Mouse (Mus musculus) forebrain, embryonic 11.5 days (tissue): ENCODE data around the gene Fgf8. TPM values are rescaled to one million over a fixed set of nuclear protein-coding genes. Genes with fewer than 3 reads are reported as not detected.

ENCODE experiments used
- ATAC-seq: fragments of 200-750 bp; cut with Nextera tagmentation; replicated peaks from 2 replicates; pipeline ENCODE4 v1.8.0; 2017; ENCODE audit warnings: moderate TSS enrichment; ENCODE audit not compliant: low FRiP score
- DNase-seq: peaks from one replicate; pipeline ENCODE4 v3.0.0-alpha.2; 2017; ENCODE audit warnings: low spot score
- H3K27ac ChIP-seq: fragments of 300-500 bp; sonication (generic); 2 replicates; pipeline ENCODE4 v1.5.1; 2014; ENCODE audit warnings: low read depth, low read length
- H3K27me3 ChIP-seq: fragments of 300-500 bp; sonication (generic); 2 replicates; pipeline ENCODE4 v1.6.1; 2014; ENCODE audit warnings: mild to moderate bottlenecking, low read length, mixed read lengths; ENCODE audit not compliant: control insufficient read depth, insufficient read depth
- H3K36me3 ChIP-seq: fragments of 300-500 bp; sonication (generic); 2 replicates; pipeline ENCODE4 v1.6.1; 2014; ENCODE audit warnings: mild to moderate bottlenecking, low read length, moderate library complexity, mixed read lengths; ENCODE audit not compliant: control insufficient read depth, insufficient read depth
- H3K4me1 ChIP-seq: fragments of 300-500 bp; sonication (generic); replicated peaks from 2 replicates; pipeline ENCODE4 v1.6.1; 2014; ENCODE audit warnings: low read length, mixed read lengths; ENCODE audit not compliant: control insufficient read depth, insufficient read depth
- H3K4me2 ChIP-seq: fragments of 300-500 bp; sonication (generic); 2 replicates; pipeline ENCODE4 v1.6.1; 2014; ENCODE audit warnings: low read depth, mild to moderate bottlenecking, low read length, moderate library complexity, mixed read lengths; ENCODE audit not compliant: severe bottlenecking
- H3K4me3 ChIP-seq: fragments of 300-500 bp; sonication (generic); 2 replicates; pipeline ENCODE4 v1.5.1; 2014; ENCODE audit warnings: low read depth, low read length
- H3K9ac ChIP-seq: fragments of 300-500 bp; sonication (generic); 2 replicates; pipeline ENCODE4 v1.6.1; 2014; ENCODE audit warnings: low read length
- H3K9me3 ChIP-seq: fragments of 300-500 bp; sonication (generic); 2 replicates; pipeline ENCODE4 v1.6.1; 2016; ENCODE audit warnings: low read length, mixed read lengths; ENCODE audit not compliant: control insufficient read depth
- WGBS: fragments of 180-500 bp; shearing (Covaris S2); extraction: QIAGEN DNeasy Blood & Tissue Kit; methylation state at CpG from one replicate; pipeline ENCODE4 v1.1.7; 2014; 5-methylcytosine and 5-hydroxymethylcytosine counted together
- polyA plus RNA-seq: library from polyadenylated mRNA; unstranded; fragments of >200 nt; fragmentation: Nextera tagmentation; extraction: Ambion mirVana; gene quantifications from 2 replicates; pipeline ENCODE4 v1.2.1, GENCODE M21; 2014

The Fgf8 gene
- polyA plus RNA-seq: 18.3 and 22.2 TPM in 2 replicates

- peak within 1 kb of the TSS; percentile 67 for H3K4me2 ChIP-seq
- H3K9ac ChIP-seq: peak within 1 kb of the TSS; percentile 49
- DNase-seq (peak; percentile 68), ATAC-seq (no peak)
- under 1% methylated on average over 47 of the region's 68 CpGs for WGBS
- H3K27me3 ChIP-seq: peaks cover 95% of the 10 kb centered on the region
- H3K36me3 ChIP-seq: no peaks in the 10 kb centered on the region
- H3K4me1 ChIP-seq: peaks cover 25% of the 10 kb centered on the region
- H3K4me3 ChIP-seq: peak within 1 kb of the TSS; percentile 39
- no peak within 1 kb of the TSS for H3K27ac ChIP-seq
- no peaks in the 10 kb centered on the region for H3K9me3 ChIP-seq
Observed at GRCm38 (mm10) chr19:45742218-45742983, at the start of gene Fgf8. Gene Fgf8, minus strand, starts transcription at chr19:45742915.

DNA sequence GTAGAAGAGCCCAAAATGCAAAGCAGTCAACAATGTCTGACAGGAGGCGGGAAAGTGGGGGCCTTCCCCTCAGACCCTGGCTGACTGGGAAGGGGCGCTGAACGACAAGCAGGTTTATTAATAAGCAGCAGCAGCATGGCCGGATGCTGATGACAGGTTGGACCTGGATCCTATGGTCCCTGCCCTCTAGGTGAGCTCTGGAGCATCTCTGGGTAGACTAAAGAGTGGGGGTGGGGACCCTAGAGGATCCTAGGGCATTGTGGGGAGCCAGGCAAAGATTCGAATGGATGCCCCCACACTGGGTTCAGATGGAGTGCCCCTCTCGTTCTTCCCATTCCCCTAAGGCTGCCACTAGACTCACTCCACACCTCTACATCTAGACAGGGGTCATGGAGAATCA is 49.7 kb upstream of the Fgf8 start:
- Histone ChIP-seq H3K4me3 (no peak overlapping the region), H3K9me3 (no peaks in the 10 kb centered on the region), H3K4me2 (no peak overlapping the region), H3K27me3 (no peaks in the 10 kb centered on the region), H3K36me3 (no peaks in the 10 kb centered on the region), H3K9ac (no peak overlapping the region), H3K4me1 (0 out of 2 replicates have a peak, but pooled peaks cover 2% of the 10 kb centered on the region), H3K27ac (no peak overlapping the region)
- DNase-seq: no peak
- no peak for ATAC-seq
- 87% methylated on average over 6 of the region's 6 CpGs for WGBS

DNA sequence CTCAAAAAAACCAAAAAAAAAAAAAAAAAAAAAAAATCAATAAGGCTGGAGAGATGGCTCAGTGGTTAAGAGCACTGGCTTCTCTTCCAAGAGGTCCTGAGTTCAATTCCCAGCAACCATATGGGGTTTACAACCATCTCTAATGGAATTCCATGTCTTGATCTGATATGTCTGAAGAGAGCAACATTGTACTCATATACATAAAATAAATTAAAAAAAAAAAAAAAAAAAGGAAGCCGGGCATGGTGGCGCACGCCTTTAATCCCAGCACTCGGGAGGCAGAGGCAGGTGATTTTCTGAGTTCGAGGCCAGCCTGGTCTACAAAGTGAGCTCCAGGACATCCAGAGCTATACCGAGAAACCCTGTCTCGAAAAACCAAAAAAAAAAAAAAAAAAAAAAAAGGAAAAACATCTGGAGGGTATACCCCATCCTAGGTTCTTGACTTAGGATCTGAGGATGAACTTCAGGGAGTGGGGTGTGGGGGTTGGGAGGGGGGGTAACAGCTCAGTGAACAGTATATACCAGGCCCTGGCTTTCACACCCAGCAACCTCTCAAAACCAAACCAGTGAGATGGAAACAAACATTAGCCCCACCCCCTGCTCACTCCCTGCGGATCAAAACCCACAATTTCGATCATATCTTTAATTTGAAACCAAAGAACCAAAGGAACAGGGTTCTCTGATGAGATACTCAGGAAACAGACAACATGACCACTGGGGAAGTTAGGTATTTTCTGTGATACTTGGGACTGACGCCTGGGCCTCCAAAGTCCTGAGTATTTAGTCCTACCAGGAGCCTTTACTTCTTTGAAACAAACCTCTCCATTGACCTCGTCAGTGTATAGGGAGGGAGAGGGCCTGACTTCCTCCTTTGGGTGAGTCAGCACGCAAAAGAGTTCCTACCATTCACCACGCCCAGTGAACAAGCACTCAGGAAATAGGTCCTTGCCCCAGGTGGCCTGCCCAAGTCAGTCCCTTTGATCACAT is 47.5 kb upstream of the Fgf8 start:
- Histone ChIP-seq H3K4me1 (no peaks in the 10 kb centered on the region), H3K9ac (no peak overlapping the region), H3K36me3 (no peaks in the 10 kb centered on the region), H3K27ac (no peak overlapping the region), H3K4me3 (no peak overlapping the region), H3K9me3 (no peaks in the 10 kb centered on the region), H3K4me2 (no peak overlapping the region), H3K27me3 (no peaks in the 10 kb centered on the region)
- ATAC-seq: no peak
- WGBS: 82% methylated on average over 13 of the region's 13 CpGs
- no peak for DNase-seq

- Histone ChIP-seq H3K27ac (no peak overlapping the region), H3K9me3 (no peaks in the 10 kb centered on the region), H3K36me3 (no peaks in the 10 kb centered on the region), H3K4me2 (no peak overlapping the region), H3K4me1 (no peaks in the 10 kb centered on the region), H3K4me3 (no peak overlapping the region), H3K27me3 (no peaks in the 10 kb centered on the region), H3K9ac (no peak overlapping the region)
- no peak for ATAC-seq
- WGBS: 82% methylated on average over 7 of the region's 7 CpGs
- DNase-seq: no peak
Observed at GRCm38 (mm10) chr19:45789365-45789764, 46.6 kb upstream of the Fgf8 start.

DNA sequence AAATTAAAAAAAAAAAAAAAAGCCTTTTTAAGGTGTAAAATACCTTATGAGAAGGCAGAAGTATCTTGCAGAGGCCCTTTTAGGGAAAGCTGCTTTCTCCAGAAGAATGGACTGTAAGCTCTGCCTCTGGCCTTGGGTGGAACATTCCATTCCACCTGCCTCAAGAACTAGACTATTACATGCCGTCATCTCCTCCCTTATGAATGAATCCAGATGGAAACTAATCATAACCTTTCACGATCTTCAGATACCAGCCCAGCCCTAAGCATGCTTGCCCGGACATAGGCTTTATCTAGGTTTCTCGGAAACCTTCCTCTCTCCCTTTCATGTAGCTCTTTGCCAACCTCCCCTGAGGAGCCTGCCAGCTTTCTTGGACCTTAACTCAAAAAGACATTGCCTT is 45.6 kb upstream of the Fgf8 start:
- no peak overlapping the region for H3K4me3 ChIP-seq
- H3K9me3 ChIP-seq: no peaks in the 10 kb centered on the region
- no peak for DNase-seq
- ATAC-seq: no peak
- H3K27ac ChIP-seq: no peak overlapping the region
- H3K4me2 ChIP-seq: no peak overlapping the region
- H3K4me1 ChIP-seq: peaks cover 4% of the 10 kb centered on the region; the same call in 1 of the 2 replicates
- no peak overlapping the region for H3K9ac ChIP-seq
- H3K36me3 ChIP-seq: no peaks in the 10 kb centered on the region
- WGBS: 88% methylated on average over 4 of the region's 4 CpGs
- no peaks in the 10 kb centered on the region for H3K27me3 ChIP-seq

- Histone ChIP-seq H3K4me3 (no peak overlapping the region), H3K36me3 (no peaks in the 10 kb centered on the region), H3K9ac (no peak overlapping the region), H3K4me1 (peaks cover 4% of the 10 kb centered on the region; the same call in 1 of the 2 replicates), H3K4me2 (no peak overlapping the region), H3K9me3 (no peaks in the 10 kb centered on the region), H3K27ac (no peak overlapping the region), H3K27me3 (no peaks in the 10 kb centered on the region)
- DNase-seq: no peak
- ATAC-seq: no peak
- WGBS: 68% methylated on average over 3 of the region's 3 CpGs
Observed at GRCm38 (mm10) chr19:45787450-45787849, 44.7 kb upstream of the Fgf8 start.

GRCm38 (mm10) chr19:45785470-45785869 is 42.8 kb upstream of the Fgf8 start:
- H3K4me3 ChIP-seq: no peak overlapping the region
- WGBS: 68% methylated on average over 3 of the region's 3 CpGs
- H3K27me3 ChIP-seq: no peaks in the 10 kb centered on the region
- H3K9me3 ChIP-seq: no peaks in the 10 kb centered on the region
- H3K36me3 ChIP-seq: no peaks in the 10 kb centered on the region
- no peak for DNase-seq
- H3K27ac ChIP-seq: no peak overlapping the region
- no peak for ATAC-seq
- H3K9ac ChIP-seq: no peak overlapping the region
- peaks cover 6% of the 10 kb centered on the region; the same call in 1 of the 2 replicates for H3K4me1 ChIP-seq
- H3K4me2 ChIP-seq: no peak overlapping the region

GRCm38 (mm10) chr19:45783933-45784576 is 41.3 kb upstream of the Fgf8 start:
- Histone ChIP-seq H3K27ac (no peak overlapping the region), H3K36me3 (no peaks in the 10 kb centered on the region; the same call in 1 of the 2 replicates), H3K4me1 (peaks cover 8% of the 10 kb centered on the region; the same call in 1 of the 2 replicates), H3K9ac (peak overlapping the region; percentile 54), H3K9me3 (no peaks in the 10 kb centered on the region), H3K27me3 (no peaks in the 10 kb centered on the region), H3K4me2 (peak overlapping the region; percentile 61), H3K4me3 (peak overlapping the region; percentile 30)
- no peak for DNase-seq
- ATAC-seq: no peak
- 30% methylated on average over 17 of the region's 17 CpGs for WGBS
